Mouse (Mus musculus) adrenal gland, postnatal 14 days (tissue): ENCODE measurements around the gene Irak1bp1. TPM values are rescaled to one million over a fixed set of nuclear protein-coding genes. Genes with fewer than 3 reads are reported as not detected.

Experiments
- DNase-seq: peaks from one replicate; pipeline ENCODE4 v3.0.0; 2021; ENCODE audit warnings: mixed read lengths
- total RNA-seq: library from RNA; stranded (reverse); gene quantifications from 2 replicates; pipeline ENCODE4 v1.2.3, GENCODE M21; 2021

Gene Irak1bp1
- total RNA-seq, 1 experiment from 2014 or later: 4.7 TPM

DNA sequence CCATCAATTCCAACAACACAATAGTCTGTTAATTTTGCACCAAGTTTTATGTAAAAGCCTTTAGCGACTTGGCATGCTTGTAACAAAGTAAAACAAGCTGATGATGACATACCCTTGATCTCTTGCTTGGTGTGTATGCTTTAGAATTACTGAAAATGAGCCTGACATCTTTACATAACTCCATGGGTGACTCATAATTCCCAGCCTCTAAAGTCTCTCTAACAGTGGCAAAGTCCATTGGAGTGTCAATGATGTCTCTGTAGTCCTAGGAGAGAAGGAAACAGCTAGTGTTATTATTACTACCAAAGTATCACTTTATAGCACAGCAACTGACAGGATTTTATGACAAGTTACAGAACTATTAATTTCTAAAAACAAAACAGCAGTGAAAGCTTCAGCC is 47.7 kb downstream of the Irak1bp1 start:
- DNase-seq: no peak

DNA sequence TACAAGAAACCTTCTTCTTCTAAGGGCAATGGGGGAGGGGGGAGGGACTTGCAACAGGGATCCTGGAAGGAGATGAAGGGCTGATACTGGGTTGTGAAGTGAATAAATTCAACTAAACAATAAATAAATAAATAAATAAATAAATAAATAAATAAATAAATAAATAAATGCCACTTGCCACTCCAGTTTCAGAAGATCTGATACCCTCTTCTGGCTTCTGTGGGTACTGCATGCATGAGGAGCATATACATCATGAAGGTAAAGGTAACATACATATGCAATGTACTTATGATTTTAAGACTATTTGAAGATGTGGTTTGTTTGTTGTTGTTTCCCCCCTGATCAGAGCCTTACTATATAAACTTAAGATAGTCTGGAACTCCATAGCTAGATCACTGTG is 54.8 kb downstream of the Irak1bp1 start:
- DNase-seq: no peak

DNA sequence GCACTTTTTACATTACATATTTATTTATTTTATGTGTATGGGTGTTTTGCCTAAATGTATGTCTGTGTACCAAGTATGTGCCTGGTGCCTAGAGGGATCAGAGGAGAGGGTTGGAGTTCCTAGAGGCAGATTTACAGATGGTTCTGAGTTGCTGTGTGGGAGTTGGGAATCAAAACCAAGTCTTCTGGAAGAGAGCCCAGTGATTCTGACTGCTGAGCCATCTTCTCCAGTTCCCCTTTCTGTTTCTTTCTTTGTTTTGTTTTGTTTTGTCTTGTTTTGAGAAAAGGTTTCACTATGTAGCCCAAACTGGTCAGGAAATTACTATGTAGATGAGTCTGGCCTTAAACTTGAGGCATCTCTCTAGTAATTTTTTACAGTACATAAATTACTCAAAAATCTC is 59.3 kb downstream of the Irak1bp1 start:
- no peak for DNase-seq

Other genes with a start within 250 kb of the Irak1bp1 start
- gene Phip, start 146.0 kb downstream of the Irak1bp1 start, total RNA-seq: 67.4 and 76.9 TPM in 2 replicates